Mouse (Mus musculus) G1E-ER4 (cell line): ENCODE results near the gene Cse1l. TPM values are rescaled to one million over a fixed set of nuclear protein-coding genes. Genes with fewer than 3 reads are reported as not detected.

Experiments
- GATA1 ChIP-seq: IDR thresholded peaks from one replicate; pipeline ENCODE4 v1.8.0; 2012; ENCODE audit warnings: low read length, inconsistent platforms
- polyA plus RNA-seq: library from polyadenylated mRNA; stranded (reverse); fragments of >175 nt; gene quantifications from 2 replicates; pipeline ENCODE4 v1.2.3, GENCODE M21; 2012

Cse1l gene
- polyA plus RNA-seq, 1 experiment: 8.5 TPM

DNA sequence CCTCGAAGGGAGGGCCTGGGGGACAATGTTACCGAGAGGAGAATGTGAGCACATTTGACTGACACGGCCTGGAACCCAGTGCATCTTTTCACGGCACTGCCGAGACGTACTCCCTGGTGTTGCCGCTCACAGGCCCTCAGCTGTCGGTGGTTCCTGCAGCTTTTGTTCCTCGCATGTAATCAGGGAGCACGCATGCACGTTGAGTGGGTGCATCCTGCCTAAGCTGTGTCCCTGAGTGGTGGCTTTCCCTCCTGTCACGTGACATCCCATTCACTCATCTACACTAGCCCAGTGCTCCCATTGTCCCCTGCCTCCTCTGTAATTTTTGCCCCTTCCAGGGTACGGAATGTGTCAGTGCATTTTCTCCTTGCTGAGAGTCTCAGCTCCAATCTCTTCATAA is 9.5 kb upstream of the Cse1l start:
- TF ChIP-seq GATA1: no peak

DNA sequence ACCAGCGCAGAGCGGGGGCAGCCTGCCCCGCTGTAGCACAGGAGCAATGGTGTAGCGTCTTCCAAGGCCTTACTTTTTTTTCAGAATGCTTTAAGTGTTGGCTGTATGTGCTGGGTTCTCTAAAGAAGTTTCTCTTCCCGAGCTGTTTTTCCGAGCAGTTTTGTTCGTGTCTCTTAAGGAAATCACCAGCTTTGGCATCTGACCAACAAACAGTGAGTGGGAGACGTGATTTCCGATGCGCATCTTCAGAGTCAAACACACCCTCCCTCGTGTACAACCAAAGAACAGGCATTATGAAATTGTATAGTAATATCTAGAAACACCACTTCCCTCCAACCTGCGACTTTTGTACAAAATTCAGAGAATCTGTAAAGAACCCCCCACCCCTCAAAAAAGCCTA is 8.9 kb upstream of the Cse1l start:
- no peak for TF ChIP-seq GATA1

GRCm38 (mm10) chr2:166899161-166899560 is 6.7 kb upstream of the Cse1l start:
- TF ChIP-seq GATA1: no peak

- no peak for TF ChIP-seq GATA1
Observed at GRCm38 (mm10) chr2:166899746-166900145, 6.1 kb upstream of the Cse1l start.

DNA sequence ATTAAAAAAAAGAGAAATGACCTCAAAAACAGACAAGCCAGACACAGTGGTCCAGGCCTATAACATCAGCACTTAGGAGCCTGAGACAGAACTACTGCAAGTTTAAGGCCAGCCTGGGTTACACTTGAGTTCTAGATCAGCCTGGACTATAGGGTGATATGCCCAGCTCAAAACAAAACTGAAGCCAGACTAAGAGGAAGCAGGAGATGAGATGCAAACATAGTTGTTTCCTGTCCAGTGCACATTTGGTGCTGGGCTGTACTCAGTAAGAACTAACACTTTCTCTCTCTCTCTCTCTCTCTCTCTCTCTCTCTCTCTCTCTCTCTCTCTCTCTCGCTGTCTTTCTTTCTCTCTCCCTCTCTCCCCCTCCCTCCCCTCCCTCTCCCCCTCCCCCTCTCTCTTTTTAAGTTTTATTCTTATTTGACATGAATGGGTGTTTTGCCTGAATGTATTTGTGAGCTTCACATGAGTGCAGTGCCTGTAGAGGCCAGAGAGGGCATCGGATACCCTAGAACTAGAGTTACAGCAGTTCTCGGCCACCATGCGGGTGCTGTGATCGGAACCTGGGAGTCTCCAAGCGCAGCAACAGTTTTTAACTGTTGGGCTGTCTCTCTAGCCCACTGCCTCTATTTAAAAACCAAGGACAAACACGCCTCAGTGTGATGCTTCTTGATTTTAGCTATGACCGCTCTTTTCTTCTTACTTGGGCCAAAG is 4.9 kb upstream of the Cse1l start:
- no peak for TF ChIP-seq GATA1

GRCm38 (mm10) chr2:166903719-166904282 is 2.0 kb upstream of the Cse1l start:
- TF ChIP-seq GATA1: no peak

DNA sequence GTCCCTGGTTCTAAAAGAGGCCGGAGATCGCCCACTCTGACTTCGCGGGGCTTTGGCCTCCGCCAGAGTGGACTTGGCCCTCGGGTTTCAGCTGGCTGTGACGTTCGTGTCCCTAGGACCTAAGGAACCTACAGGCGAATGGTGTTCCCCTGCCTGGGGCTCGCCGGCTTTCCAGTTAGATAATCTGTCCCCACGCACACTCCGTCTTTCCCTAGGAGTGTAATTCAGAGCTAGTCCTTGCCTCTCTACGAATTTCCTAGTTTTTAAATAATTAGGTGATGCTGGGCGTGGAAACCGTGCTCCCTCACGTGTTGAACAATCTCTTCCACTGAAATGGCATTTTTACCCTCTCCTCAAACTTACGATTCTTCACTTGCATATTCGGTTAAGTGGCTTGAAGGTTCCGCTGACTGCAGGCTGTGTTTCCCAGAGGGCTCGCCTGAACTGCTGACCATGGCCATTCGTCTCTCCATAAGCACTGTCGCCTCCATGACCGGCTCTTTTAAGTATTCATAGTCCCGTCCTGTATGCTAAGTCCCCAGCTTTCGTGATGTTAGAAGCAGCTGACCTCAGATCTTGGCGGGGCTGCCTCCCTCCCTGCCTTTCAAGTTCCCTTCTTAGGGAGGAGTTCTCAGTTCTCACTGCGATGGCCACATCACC is 813 bp downstream of the Cse1l start:
- TF ChIP-seq GATA1: no peak

GRCm38 (mm10) chr2:166909729-166910128 is 3.9 kb downstream of the Cse1l start:
- TF ChIP-seq GATA1: no peak

DNA sequence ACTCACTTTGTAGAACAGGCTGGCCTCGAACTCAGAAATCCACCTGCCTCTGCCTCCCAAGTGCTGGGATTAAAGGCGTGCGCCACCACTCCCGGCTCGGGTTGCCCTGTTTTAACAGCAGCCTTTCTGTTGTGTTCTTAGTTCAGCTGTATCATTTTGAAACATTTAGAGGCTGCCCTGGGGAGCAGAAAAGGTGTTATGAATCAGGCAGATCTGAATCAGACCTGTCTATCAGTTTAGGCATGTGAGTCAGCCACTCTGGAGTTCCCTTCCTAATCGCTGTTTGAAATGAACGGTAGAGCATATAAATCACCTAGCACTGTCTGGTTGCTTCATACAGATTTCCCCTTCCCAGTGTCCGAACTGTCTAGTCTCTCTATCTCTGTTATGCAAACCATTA is 4.7 kb downstream of the Cse1l start:
- TF ChIP-seq GATA1: no peak

DNA sequence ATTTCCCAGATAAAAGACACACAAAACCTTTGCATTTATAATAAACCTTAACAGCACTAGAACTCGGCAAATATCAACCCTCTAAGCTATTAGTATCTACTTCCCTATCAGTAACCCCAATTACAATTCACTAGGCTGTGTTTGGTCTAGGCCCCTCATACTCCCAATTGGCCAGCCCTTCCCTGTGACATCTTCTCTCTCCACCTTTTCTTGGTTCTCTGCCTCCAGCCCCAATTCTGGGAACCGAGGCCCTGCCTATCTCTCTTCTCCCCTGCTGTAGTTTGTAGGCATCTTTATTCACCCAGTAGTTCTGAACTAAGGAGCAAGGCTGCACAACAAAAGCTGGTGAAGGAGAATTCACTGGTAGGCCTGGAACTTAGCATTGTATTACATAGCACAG is 18.1 kb downstream of the Cse1l start:
- TF ChIP-seq GATA1: no peak

GRCm38 (mm10) chr2:166933943-166934342 is 28.1 kb downstream of the Cse1l start:
- no peak for TF ChIP-seq GATA1

DNA sequence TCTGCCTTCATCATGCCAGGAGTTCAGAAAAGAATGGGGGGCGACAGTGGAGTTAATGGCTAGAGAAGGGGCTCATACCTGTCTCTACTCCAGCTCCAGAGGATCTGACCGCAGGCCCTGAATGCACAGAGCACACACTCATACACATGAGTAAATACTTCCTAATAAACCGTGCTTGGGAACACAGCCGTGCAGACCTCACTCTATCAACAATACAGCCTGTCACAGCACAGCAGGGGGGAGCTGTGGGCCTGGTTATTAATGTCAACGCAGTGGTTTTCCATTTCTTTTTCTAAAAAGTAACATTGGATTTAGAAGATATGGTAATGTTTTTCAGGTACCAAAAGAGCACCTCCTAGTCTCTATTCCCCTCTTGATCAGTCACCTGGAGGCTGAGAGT is 28.6 kb downstream of the Cse1l start:
- no peak for TF ChIP-seq GATA1

GRCm38 (mm10) chr2:166935582-166935981 is 29.7 kb downstream of the Cse1l start:
- no peak for TF ChIP-seq GATA1

GRCm38 (mm10) chr2:166936166-166936565 is 30.3 kb downstream of the Cse1l start:
- TF ChIP-seq GATA1: no peak

DNA sequence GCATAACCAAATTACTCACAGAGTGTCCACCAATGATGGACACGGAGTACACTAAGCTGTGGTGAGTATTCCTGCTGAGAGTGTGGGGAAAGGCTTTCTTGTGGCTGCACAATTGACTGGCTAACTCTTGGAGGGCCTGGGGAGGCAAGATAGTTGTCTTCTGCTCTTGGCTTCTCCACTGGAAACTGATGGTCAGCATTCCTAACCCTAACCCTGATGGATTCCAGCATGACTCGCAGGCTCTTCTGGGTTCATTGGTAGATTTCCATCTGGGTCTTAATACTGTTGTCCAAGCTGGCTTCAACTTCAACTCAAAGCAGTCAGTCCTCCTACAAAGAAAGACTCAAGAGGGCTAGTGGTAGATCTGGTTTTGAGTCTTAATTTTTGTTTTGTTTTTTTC is 37.3 kb downstream of the Cse1l start:
- TF ChIP-seq GATA1: no peak

DNA sequence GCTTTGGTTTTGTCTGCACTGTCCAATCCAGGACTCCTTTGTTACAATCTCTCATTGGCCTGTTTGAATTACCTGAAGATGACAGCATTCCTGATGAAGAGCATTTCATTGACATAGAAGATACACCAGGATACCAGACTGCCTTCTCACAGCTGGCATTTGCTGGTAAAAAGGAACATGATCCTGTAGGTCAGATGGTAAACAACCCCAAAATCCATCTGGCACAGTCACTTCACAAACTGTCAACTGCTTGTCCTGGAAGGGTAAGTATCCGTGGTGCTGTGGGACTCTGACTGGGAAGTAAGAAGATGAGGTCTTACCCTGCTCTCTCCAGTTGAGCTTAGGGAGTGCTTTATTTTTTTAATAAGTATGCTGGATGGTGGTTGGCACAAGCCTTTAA is 38.5 kb downstream of the Cse1l start:
- no peak for TF ChIP-seq GATA1

DNA sequence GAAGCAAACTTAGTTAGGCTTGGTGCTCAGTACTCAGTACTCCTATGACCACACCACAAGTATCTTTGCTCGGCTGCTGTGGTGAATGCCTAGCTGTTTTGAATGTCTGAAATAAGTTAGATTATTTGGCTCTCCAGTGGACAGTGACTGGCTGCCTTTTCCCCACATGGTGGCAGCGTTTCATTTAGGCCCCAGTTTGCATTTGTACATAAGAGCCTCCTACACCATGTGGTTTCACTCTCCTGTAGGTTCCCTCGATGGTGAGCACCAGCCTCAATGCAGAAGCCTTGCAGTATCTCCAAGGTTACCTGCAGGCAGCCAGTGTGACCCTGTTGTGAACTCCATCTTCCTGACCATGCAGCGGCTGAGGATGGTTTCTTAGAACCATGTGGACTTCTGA is 39.6 kb downstream of the Cse1l start:
- TF ChIP-seq GATA1: no peak
